Mouse (Mus musculus) stomach, postnatal 0 days (tissue): ENCODE data around the gene Ccdc130.

Source experiments
- CTCF ChIP-seq: IDR thresholded peaks from 2 replicates; pipeline ENCODE4 v1.5.1; 2016; ENCODE audit warnings: antibody characterized with exemption, low read depth, mild to moderate bottlenecking, moderate library complexity
- EP300 ChIP-seq: optimal IDR thresholded peaks from 2 replicates; pipeline ENCODE3; 2016; ENCODE audit warnings: antibody characterized with exemption

DNA sequence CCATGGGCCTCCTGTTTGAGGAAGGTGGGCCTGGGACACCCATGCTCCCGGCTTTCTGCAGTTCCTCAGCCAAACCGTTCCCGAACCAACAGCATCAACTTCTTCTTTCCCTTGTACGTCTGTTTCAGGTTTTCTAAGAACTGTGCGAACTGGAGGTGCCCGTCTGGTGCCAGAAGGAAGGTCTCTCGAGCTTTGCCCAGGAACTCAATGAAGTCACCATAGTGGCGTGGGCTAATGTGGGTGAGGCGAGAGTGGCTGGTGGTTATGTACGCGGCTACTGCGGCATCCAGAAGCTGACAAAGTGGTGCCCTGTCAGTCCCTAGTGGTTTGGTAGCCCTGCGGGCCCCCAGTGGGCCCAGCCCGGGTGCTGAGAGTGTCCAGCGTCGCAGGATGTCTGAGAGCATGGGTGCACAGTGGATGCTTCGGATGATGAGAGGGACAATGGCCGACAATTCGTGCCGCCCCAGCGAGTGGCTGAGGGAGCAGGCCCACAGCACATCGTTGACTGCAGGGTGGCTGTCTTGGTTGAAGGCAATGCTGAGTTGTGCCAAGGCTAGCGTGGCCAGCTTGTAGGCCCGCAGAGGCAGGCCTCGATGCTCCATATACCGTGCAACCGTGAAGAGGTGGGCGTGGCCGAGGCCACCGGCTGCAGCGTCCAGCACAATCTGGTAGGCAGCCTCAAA, 58.2 kb downstream of the Ccdc130 start:
- TF ChIP-seq CTCF (no peak), EP300 (no peak)
